Mouse (Mus musculus): ENCODE data around the gene Socs2.

Gene Socs2

GRCm38 (mm10) chr10:95416685-95417495 is at the start of gene Socs2:
Socs2 (minus strand) TSS chr10:95417180.
- DNase-seq (ENCODE audit: low read depth, low spot score): peak; percentile 90

GRCm38 (mm10) chr10:95465485-95465896 is 48.5 kb upstream of the Socs2 start:
- DNase-seq (ENCODE audit: low read depth, low spot score): no peak

GRCm38 (mm10) chr10:95464527-95464926 is 47.5 kb upstream of the Socs2 start:
- no peak for DNase-seq (ENCODE audit: low read depth, low spot score)

GRCm38 (mm10) chr10:95462231-95462630 is 45.3 kb upstream of the Socs2 start:
- DNase-seq (ENCODE audit: low read depth, low spot score): no peak

GRCm38 (mm10) chr10:95461053-95461553 is 44.1 kb upstream of the Socs2 start:
- no peak for DNase-seq (ENCODE audit: low read depth, low spot score)

GRCm38 (mm10) chr10:95458050-95458806 is 41.2 kb upstream of the Socs2 start:
- DNase-seq (ENCODE audit: low read depth, low spot score): no peak

GRCm38 (mm10) chr10:95457367-95458049 is 40.5 kb upstream of the Socs2 start:
- DNase-seq (ENCODE audit: low read depth, low spot score): no peak

- DNase-seq (ENCODE audit: low read depth, low spot score): no peak
Measured at GRCm38 (mm10) chr10:95456103-95456502, 39.1 kb upstream of the Socs2 start.

GRCm38 (mm10) chr10:95453282-95453681 is 36.3 kb upstream of the Socs2 start:
- no peak for DNase-seq (ENCODE audit: low read depth, low spot score)

- DNase-seq (ENCODE audit: low read depth, low spot score): no peak
Measured at GRCm38 (mm10) chr10:95449033-95449432, 32.1 kb upstream of the Socs2 start.

GRCm38 (mm10) chr10:95447954-95448353 is 31.0 kb upstream of the Socs2 start:
- no peak for DNase-seq (ENCODE audit: low read depth, low spot score)

GRCm38 (mm10) chr10:95445104-95446056 is 28.4 kb upstream of the Socs2 start:
- no peak for DNase-seq (ENCODE audit: low read depth, low spot score)

GRCm38 (mm10) chr10:95442334-95442733 is 25.4 kb upstream of the Socs2 start:
- no peak for DNase-seq (ENCODE audit: low read depth, low spot score)

GRCm38 (mm10) chr10:95440566-95440965 is 23.6 kb upstream of the Socs2 start:
- DNase-seq (ENCODE audit: low read depth, low spot score): no peak

- no peak for DNase-seq (ENCODE audit: low read depth, low spot score)
Measured at GRCm38 (mm10) chr10:95439718-95440339, 22.8 kb upstream of the Socs2 start.

- no peak for DNase-seq (ENCODE audit: low read depth, low spot score)
Measured at GRCm38 (mm10) chr10:95438941-95439340, 22.0 kb upstream of the Socs2 start.

- DNase-seq (ENCODE audit: low read depth, low spot score): no peak
Measured at GRCm38 (mm10) chr10:95430271-95430670, 13.3 kb upstream of the Socs2 start.

- no peak for DNase-seq (ENCODE audit: low read depth, low spot score)
Measured at GRCm38 (mm10) chr10:95429111-95429510, 12.1 kb upstream of the Socs2 start.

- no peak for DNase-seq (ENCODE audit: low read depth, low spot score)
Measured at GRCm38 (mm10) chr10:95426207-95427115, 9.5 kb upstream of the Socs2 start.
